Mouse (Mus musculus) CD8-positive naive resting alpha-beta T cell, adult 2 months (primary cell): Measurements from ENCODE around the gene Glo1.

Experiments
- DNase-seq, 2 experiments: peaks; one replicate each; pipeline ENCODE4 v3.0.0; 2022; ENCODE audit warnings: low read depth in 2 of 2, low spot score in 2 of 2

Gene Glo1

GRCm38 (mm10) chr17:30613350-30613749 lies 13.3 kb downstream of the Glo1 start:
- DNase-seq = no peak

GRCm38 (mm10) chr17:30612075-30612859 lies 14.4 kb downstream of the Glo1 start:
- DNase-seq = peak; percentile 94 to 98

- peak in 1 of 2 experiments; percentile 38 for DNase-seq
These were observed 15.2 kb downstream of the Glo1 start for GRCm38 (mm10) chr17:30611221-30612074.

GRCm38 (mm10) chr17:30610739-30611138 lies 15.9 kb downstream of the Glo1 start:
- DNase-seq = no peak

DNA sequence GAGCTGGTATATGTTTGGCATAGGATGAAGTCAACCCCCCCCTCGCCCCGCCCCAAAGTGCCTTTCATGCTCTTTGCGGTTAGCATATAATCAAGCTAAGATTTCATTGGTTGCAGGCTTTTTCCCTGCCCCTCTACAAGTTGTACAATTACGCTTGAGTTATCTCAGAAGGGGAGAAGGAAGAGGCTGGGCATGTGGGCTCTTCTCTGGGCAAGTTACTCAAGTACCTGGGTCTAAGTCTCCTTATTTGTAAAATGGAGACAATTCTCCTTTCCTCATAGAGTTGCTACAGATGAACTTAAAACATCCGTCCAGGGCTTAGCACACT lies 16.7 kb downstream of the Glo1 start:
- DNase-seq = no peak

DNA sequence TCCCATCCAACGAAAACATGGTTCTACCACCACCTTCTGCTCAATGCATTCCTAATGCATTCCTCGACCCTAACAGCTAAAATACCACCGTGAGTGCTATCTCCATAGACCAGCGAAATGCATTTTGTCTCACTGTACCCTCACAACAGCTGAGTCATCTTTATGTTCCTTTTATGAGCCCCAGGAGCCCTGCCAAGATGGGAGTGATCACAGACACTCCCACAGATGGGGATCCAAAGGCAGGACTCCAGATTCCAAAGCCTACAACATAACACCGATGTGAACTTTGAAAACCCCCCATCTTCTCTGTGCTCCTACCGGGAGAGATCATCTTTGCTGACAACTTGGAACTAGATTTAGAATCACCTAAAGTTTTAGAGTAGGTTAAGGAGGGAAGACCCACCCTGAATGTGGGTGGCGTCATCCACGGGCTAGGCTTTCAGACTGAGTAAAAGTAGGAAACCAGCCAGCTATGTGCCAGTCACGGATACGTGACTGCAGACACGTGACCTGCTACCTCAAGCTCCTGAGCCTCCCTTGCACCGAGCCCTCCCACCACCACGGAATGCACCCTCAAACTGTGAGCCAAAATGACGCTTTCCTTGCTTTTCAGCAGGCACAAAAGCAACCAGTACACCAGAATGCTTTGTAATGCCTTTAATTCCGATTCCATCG lies 17.2 kb downstream of the Glo1 start:
- DNase-seq = no peak

DNA sequence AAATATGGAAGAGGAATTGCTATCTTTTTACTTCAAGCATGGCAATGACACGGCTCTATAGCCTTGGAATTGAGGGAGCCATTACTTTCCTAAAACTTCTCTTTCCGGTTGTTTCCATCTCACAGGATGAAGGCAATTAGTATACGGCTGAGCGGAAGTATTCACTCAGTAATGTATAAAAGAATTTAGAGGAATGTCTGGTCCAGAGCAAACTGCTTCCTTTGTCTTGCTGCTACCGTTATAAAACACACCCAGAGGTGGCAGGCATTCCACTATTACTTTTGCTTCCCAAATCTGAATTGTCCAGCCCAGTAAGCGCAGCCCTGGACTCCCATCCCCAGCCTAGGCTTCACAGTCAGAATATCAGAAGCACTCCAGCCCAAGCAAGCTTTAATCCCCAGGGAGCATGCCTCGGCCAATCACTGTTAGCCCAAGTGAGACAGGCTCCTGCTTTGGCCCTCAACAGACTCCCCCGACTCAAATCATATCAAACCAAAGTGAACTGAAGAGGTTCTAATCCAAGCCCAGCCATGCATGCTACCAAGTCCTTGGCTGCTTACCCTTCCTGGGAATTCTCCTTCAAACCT lies 18.7 kb downstream of the Glo1 start:
- no peak for DNase-seq

- no peak for DNase-seq
These were observed 19.3 kb downstream of the Glo1 start for GRCm38 (mm10) chr17:30607330-30607729.

DNA sequence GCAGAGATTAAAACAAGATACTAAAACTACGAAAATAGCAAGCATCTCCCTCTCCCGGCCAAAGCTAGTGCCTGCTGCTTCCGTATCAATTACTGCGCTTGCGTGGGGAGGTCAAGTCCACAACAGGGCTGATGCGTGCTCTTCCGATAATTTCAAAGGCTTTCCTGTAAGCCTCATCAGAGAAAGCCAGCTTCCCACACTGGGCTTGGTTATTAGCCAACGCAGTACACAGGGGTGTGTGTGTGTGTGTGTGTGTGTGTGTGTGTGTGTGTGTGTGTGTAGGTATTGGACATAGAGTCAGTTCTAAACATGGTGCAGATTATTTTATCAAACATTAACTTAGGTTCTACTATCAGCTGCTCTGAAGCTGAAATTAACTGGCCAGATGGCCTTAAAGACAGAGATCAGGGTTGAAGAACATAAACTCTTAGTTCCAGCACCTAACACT lies 20.0 kb downstream of the Glo1 start:
- no peak for DNase-seq

DNA sequence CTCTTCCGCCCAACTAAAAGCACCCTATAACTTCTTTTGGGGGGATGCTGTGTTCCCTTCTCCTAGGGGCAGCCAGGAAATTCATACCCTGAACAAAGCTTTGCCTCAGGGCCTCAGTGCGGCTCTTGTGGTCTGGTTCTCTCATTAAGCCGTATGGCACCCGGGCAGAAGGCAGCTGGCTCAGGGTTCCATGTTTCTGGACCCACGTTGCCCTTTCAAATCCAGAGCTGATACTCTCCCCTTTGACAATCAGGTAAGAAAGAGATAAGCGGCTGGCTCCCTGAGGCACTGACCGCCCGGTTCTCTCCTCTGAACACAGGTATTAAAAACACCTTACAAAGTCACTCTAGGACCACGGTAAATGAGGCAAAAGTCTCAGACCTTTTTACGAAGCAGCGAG lies 20.5 kb downstream of the Glo1 start:
- no peak for DNase-seq

- DNase-seq = no peak
These were observed 21.7 kb downstream of the Glo1 start for GRCm38 (mm10) chr17:30605001-30605400.

- no peak for DNase-seq
These were observed 22.4 kb downstream of the Glo1 start for GRCm38 (mm10) chr17:30604296-30604695.

- no peak for DNase-seq
These were observed 24.5 kb downstream of the Glo1 start for GRCm38 (mm10) chr17:30602175-30602574.

DNA sequence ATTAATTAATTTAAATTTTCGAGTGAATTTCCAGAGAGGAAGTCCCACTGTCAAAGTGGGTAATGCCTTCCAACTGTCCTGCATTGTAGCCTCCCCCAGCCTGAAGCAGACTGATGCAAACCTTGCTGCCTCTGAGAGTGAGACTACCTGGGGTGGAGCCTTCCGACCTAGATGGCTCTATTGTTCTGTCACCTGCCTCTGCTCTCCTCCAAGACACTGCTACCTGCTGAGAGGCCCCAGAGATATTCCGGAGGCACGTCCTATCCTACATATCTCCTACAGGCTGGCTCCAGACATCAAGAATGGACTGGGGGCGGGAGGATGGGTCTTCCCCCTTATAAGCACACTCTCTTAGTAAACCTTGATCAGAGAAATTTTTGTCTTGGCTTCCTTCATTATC lies 28.4 kb downstream of the Glo1 start:
- DNase-seq = no peak

GRCm38 (mm10) chr17:30597786-30598185 lies 28.9 kb downstream of the Glo1 start:
- DNase-seq = no peak

- no peak for DNase-seq
These were observed 31.8 kb downstream of the Glo1 start for GRCm38 (mm10) chr17:30594846-30595245.

DNA sequence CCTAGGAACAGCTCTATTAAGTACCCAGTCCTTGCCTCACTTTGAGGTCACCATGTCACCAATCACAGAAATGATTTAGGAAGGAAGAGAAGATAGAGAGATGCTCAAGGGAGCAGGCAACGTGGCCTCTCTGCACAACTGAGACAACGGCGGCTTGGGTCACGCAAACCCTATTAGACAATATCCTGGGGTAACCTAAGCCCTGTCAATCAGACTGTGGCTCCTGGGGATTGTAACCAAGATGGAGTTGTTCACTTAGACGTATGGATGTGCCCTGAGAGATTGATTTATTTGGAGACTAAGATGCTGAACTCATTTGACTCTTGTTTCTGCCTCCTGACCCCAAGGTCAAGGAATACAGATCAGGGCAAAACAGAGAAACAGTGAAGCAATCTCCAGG lies 32.3 kb downstream of the Glo1 start:
- DNase-seq = no peak

GRCm38 (mm10) chr17:30590417-30591198 lies 36.1 kb downstream of the Glo1 start:
- DNase-seq = peak; percentile 51 to 68

GRCm38 (mm10) chr17:30583258-30584001 lies 43.2 kb downstream of the Glo1 start:
- no peak for DNase-seq

- no peak for DNase-seq
These were observed 44.4 kb downstream of the Glo1 start for GRCm38 (mm10) chr17:30582313-30582712.
